Comparison of ENCODE assay signal across 8 mouse cellular contexts in the genomic region with DNA sequence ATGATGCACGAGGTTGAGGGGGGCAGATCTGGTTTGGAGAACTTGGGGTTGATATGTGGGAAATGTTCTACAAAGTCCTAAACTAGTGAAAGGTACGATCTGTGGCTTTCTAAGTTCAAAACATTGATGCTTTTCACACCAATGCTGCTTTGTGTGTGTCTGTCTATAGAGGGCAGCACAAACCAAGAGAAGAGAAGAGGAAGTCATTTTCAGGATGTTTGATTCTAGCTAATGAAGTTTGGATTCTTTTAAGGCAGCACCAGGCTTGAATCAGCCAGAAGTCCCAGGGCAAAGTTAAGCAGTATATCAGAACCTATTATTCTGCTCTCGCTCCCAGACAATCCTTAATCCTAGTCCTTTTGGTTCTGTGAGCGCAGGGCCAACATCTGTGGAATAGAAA. TPM values are rescaled to one million over a fixed set of nuclear protein-coding genes. Genes with fewer than 3 reads are reported as not detected.
A peak's percentile ranks its signal among the peaks of the same experiment; 100 is the strongest.
DNase-seq lines count a peak whose midpoint lies in the region; ATAC-seq and TF ChIP-seq lines count a peak whose summit lies in the region.

No protein-coding gene starts in this region.

- 0 out of 2 replicates have a peak, but pooled peaks cover 4% of the 10 kb centered on the region for H3K27me3 ChIP-seq in heart, embryonic 11.5 days (ENCODE audit: control insufficient read depth, insufficient read depth, low read length)
- H3K27me3 ChIP-seq in midbrain, postnatal 0 days (ENCODE audit: insufficient read depth, low read length): no peaks in the 10 kb centered on the region; the same call in 1 of the 2 replicates
- no peaks in the 10 kb centered on the region; the same call in 1 of the 2 replicates for H3K27me3 ChIP-seq in midbrain, embryonic 16.5 days (ENCODE audit: control insufficient read depth, insufficient read depth, low read depth, low read length)

- TF ChIP-seq CTCF in midbrain, postnatal 0 days (IDR thresholded peaks at IDR 0.05): peak; percentile 77

- H3K9me3 ChIP-seq in heart, embryonic 11.5 days (replicated peaks; ENCODE audit: control insufficient read depth, low read length): no peaks in the 10 kb centered on the region
- H3K9me3 ChIP-seq in midbrain, postnatal 0 days (ENCODE audit: low read length): no peaks in the 10 kb centered on the region
- H3K9me3 ChIP-seq in midbrain, embryonic 16.5 days (replicated peaks; ENCODE audit: control insufficient read depth, low read length, poor library complexity, severe bottlenecking): no peaks in the 10 kb centered on the region

- no peaks in the 10 kb centered on the region for H3K36me3 ChIP-seq in heart, embryonic 11.5 days (ENCODE audit: control insufficient read depth, insufficient read depth, low read length)
- H3K36me3 ChIP-seq in midbrain, postnatal 0 days (ENCODE audit: insufficient read depth, low read length): no peaks in the 10 kb centered on the region
- no peaks in the 10 kb centered on the region for H3K36me3 ChIP-seq in midbrain, embryonic 16.5 days (ENCODE audit: control insufficient read depth, insufficient read depth, low read length)

- WGBS in heart, embryonic 11.5 days (ENCODE audit: insufficient replicate concordance): 44% methylated on average over 4 of the region's 4 CpGs
- WGBS in midbrain, postnatal 0 days: 41% methylated on average over 4 of the region's 4 CpGs
- 39% methylated on average over 4 of the region's 4 CpGs for WGBS in midbrain, embryonic 16.5 days

- H3K4me3 ChIP-seq in heart, embryonic 11.5 days (ENCODE audit: low read depth, low read length): no peak overlapping the region
- no peak overlapping the region for H3K4me3 ChIP-seq in midbrain, postnatal 0 days (ENCODE audit: low read depth, low read length)
- H3K4me3 ChIP-seq in midbrain, embryonic 16.5 days (ENCODE audit: low read depth, low read length): no peak overlapping the region

- peak; percentile 30 for DNase-seq in heart, adult 8-10 months (ENCODE audit: low spot score)
- peak; percentile 33 for DNase-seq in midbrain, postnatal 0 days (ENCODE audit: low spot score)
- DNase-seq in adipocyte (ENCODE audit: low spot score): peak; percentile 48
- no peak for DNase-seq in ovary, adult 18-20 months (ENCODE audit: low spot score)
- DNase-seq in spleen, postnatal 14 days (ENCODE audit: low spot score in 2 of 2): no peak

- H3K9ac ChIP-seq in heart, embryonic 11.5 days (ENCODE audit: low read depth, low read length): no peak overlapping the region
- H3K9ac ChIP-seq in midbrain, postnatal 0 days (replicated peaks; ENCODE audit: low read length, poor library complexity, severe bottlenecking): no peak overlapping the region
- H3K9ac ChIP-seq in midbrain, embryonic 16.5 days (ENCODE audit: low read depth, low read length): no peak overlapping the region

- H3K27ac ChIP-seq in heart, embryonic 11.5 days (ENCODE audit: low read depth, low read length): no peak overlapping the region
- H3K27ac ChIP-seq in midbrain, postnatal 0 days (ENCODE audit: low read depth, low read length): no peak overlapping the region
- H3K27ac ChIP-seq in midbrain, embryonic 16.5 days (ENCODE audit: low read length): no peak overlapping the region

- no peaks in the 10 kb centered on the region for H3K4me1 ChIP-seq in heart, embryonic 11.5 days (ENCODE audit: control insufficient read depth, insufficient read depth, low read length)
- no peaks in the 10 kb centered on the region for H3K4me1 ChIP-seq in midbrain, postnatal 0 days (ENCODE audit: insufficient read depth, low read length)
- H3K4me1 ChIP-seq in midbrain, embryonic 16.5 days (ENCODE audit: control insufficient read depth, insufficient read depth, low read length): no peaks in the 10 kb centered on the region

- H3K4me2 ChIP-seq in heart, embryonic 11.5 days: no peak overlapping the region
- no peak overlapping the region for H3K4me2 ChIP-seq in midbrain, postnatal 0 days (ENCODE audit: low read depth, low read length, poor library complexity, severe bottlenecking)
- H3K4me2 ChIP-seq in midbrain, embryonic 16.5 days (ENCODE audit: low read length): no peak overlapping the region

- ATAC-seq in heart, embryonic 11.5 days (replicated peaks; ENCODE audit: insufficient number of reproducible peaks, low FRiP score, low TSS enrichment): no peak
- ATAC-seq in midbrain, postnatal 0 days (ENCODE audit: low FRiP score): no peak
- ATAC-seq in midbrain, embryonic 16.5 days: no peak
- peak; percentile 70 for ATAC-seq in megakaryocyte-erythroid progenitor cell, adult 5-6 weeks (replicated peaks; ENCODE audit: low FRiP score, low TSS enrichment, poor library complexity, severe bottlenecking)

RNA-seq across cellular contexts. Expression of gene Armcx1, which starts 12.0 kb away (rescaled TPM):
- 1 to 10 TPM; 2.5 to 4.3 (median 3.4) TPM for total RNA-seq in heart, adult 8-10 months (2022)
- polyA plus RNA-seq in heart, embryonic 11.5 days (2014; fragmentation: Nextera tagmentation; extraction: Ambion mirVana): 36.1 and 40.5 TPM in 2 replicates
- 41.0 and 70.2 TPM in 2 replicates for total RNA-seq in midbrain, postnatal 0 days (2014; rRNA removed)
- polyA plus RNA-seq in midbrain, postnatal 0 days (2015; fragmentation: Nextera tagmentation; extraction: Ambion mirVana): 58.9 and 62.5 TPM in 2 replicates
- 95.8 and 97.5 TPM in 2 replicates for polyA plus RNA-seq in midbrain, embryonic 16.5 days (2015; fragmentation: Nextera tagmentation; extraction: Ambion mirVana)
- total RNA-seq in megakaryocyte-erythroid progenitor cell, adult 5-6 weeks (2014; fragmentation: Nextera tagmentation): 4.4 and 4.5 TPM in 2 replicates
- 10.6 and 19.0 TPM in 2 replicates for total RNA-seq in megakaryocyte-erythroid progenitor cell, adult 5-6 weeks (2017)

RNA-seq across cellular contexts. Expression of gene Armcx6, which starts 21.4 kb away (rescaled TPM):
- 1 to 10 TPM in 1 of 4 experiments, under 1 TPM in 3; 0.50 to 1.1 (median 0.56) TPM for total RNA-seq in heart, adult 8-10 months (2022)
- 16.6 and 18.4 TPM in 2 replicates for polyA plus RNA-seq in heart, embryonic 11.5 days (2014; fragmentation: Nextera tagmentation; extraction: Ambion mirVana)
- total RNA-seq in midbrain, postnatal 0 days (2014; rRNA removed): 40.0 and 40.1 TPM in 2 replicates
- polyA plus RNA-seq in midbrain, postnatal 0 days (2015; fragmentation: Nextera tagmentation; extraction: Ambion mirVana): 49.0 and 51.4 TPM in 2 replicates
- polyA plus RNA-seq in midbrain, embryonic 16.5 days (2015; fragmentation: Nextera tagmentation; extraction: Ambion mirVana): 52.7 and 53.0 TPM in 2 replicates
- 5.5 and 11.5 TPM in 2 replicates for total RNA-seq in megakaryocyte-erythroid progenitor cell, adult 5-6 weeks (2014; fragmentation: Nextera tagmentation)
- total RNA-seq in megakaryocyte-erythroid progenitor cell, adult 5-6 weeks (2017): 5.4 and 11.2 TPM in 2 replicates

RNA-seq across cellular contexts. Expression of gene Armcx3, which starts 26.6 kb away (rescaled TPM):
- total RNA-seq in heart, adult 8-10 months (2022): 10 to 100 TPM; 11.3 to 14.2 (median 12.5) TPM
- polyA plus RNA-seq in heart, embryonic 11.5 days (2014; fragmentation: Nextera tagmentation; extraction: Ambion mirVana): 82.0 and 94.0 TPM in 2 replicates
- 49.4 and 72.0 TPM in 2 replicates for total RNA-seq in midbrain, postnatal 0 days (2014; rRNA removed)
- 75.0 and 75.2 TPM in 2 replicates for polyA plus RNA-seq in midbrain, postnatal 0 days (2015; fragmentation: Nextera tagmentation; extraction: Ambion mirVana)
- 86.7 and 87.7 TPM in 2 replicates for polyA plus RNA-seq in midbrain, embryonic 16.5 days (2015; fragmentation: Nextera tagmentation; extraction: Ambion mirVana)
- total RNA-seq in megakaryocyte-erythroid progenitor cell, adult 5-6 weeks (2014; fragmentation: Nextera tagmentation): 14.6 and 21.8 TPM in 2 replicates
- total RNA-seq in megakaryocyte-erythroid progenitor cell, adult 5-6 weeks (2017): 13.5 and 16.2 TPM in 2 replicates

RNA-seq across cellular contexts. Expression of gene Armcx4, which starts 43.5 kb away (rescaled TPM):
- 1 to 10 TPM; 2.1 to 7.4 (median 5.0) TPM for total RNA-seq in heart, adult 8-10 months (2022)
- polyA plus RNA-seq in heart, embryonic 11.5 days (2014; fragmentation: Nextera tagmentation; extraction: Ambion mirVana): 4.6 and 5.1 TPM in 2 replicates
- 15.0 and 21.4 TPM in 2 replicates for total RNA-seq in midbrain, postnatal 0 days (2014; rRNA removed)
- 4.5 and 6.0 TPM in 2 replicates for polyA plus RNA-seq in midbrain, postnatal 0 days (2015; fragmentation: Nextera tagmentation; extraction: Ambion mirVana)
- polyA plus RNA-seq in midbrain, embryonic 16.5 days (2015; fragmentation: Nextera tagmentation; extraction: Ambion mirVana): 5.9 and 7.2 TPM in 2 replicates
- 0.30 TPM in 1 of 2 replicates, not detected in the other for total RNA-seq in megakaryocyte-erythroid progenitor cell, adult 5-6 weeks (2014; fragmentation: Nextera tagmentation)
- 0.05 and 0.34 TPM in 2 replicates for total RNA-seq in megakaryocyte-erythroid progenitor cell, adult 5-6 weeks (2017)

Comparison
In these comparisons a context has a peak if more than half of its experiments do, and no peak if none do; other contexts are left out.
1. DNase-seq: peak in heart, adult 8-10 months (single experiment), midbrain, postnatal 0 days (single experiment) and adipocyte (single experiment); none in ovary, adult 18-20 months (single experiment) and spleen, postnatal 14 days (0 of 2).